Mouse (Mus musculus): ENCODE data around the gene Nfkbia.

Gene Nfkbia

GRCm38 (mm10) chr12:55492184-55492898, at the start of gene Nfkbia:
TSS of gene Nfkbia (minus strand) at chr12:55492647.
- peak; percentile 97 for DNase-seq (ENCODE audit: low spot score)

GRCm38 (mm10) chr12:55539157-55539556, 46.7 kb upstream of the Nfkbia start:
- DNase-seq (ENCODE audit: low spot score): no peak

GRCm38 (mm10) chr12:55538328-55538971, 46.0 kb upstream of the Nfkbia start:
- no peak for DNase-seq (ENCODE audit: low spot score)

- no peak for DNase-seq (ENCODE audit: low spot score)
Measured at GRCm38 (mm10) chr12:55537742-55538141, 45.3 kb upstream of the Nfkbia start.

GRCm38 (mm10) chr12:55536537-55537135, 44.2 kb upstream of the Nfkbia start:
- peak; percentile 50 for DNase-seq (ENCODE audit: low spot score)

- no peak for DNase-seq (ENCODE audit: low spot score)
Measured at GRCm38 (mm10) chr12:55526983-55527752, 34.7 kb upstream of the Nfkbia start.

- DNase-seq (ENCODE audit: low spot score): peak; percentile 78
Measured at GRCm38 (mm10) chr12:55518061-55518738, 25.8 kb upstream of the Nfkbia start.

- no peak for DNase-seq (ENCODE audit: low spot score)
Measured at GRCm38 (mm10) chr12:55508817-55509216, 16.4 kb upstream of the Nfkbia start.

GRCm38 (mm10) chr12:55507332-55507935, 15.0 kb upstream of the Nfkbia start:
- no peak for DNase-seq (ENCODE audit: low spot score)

GRCm38 (mm10) chr12:55506029-55506330, 13.5 kb upstream of the Nfkbia start:
- peak; percentile 82 for DNase-seq (ENCODE audit: low spot score)

GRCm38 (mm10) chr12:55505314-55506028, 13.0 kb upstream of the Nfkbia start:
- DNase-seq (ENCODE audit: low spot score): no peak

GRCm38 (mm10) chr12:55499031-55499430, 6.6 kb upstream of the Nfkbia start:
- DNase-seq (ENCODE audit: low spot score): peak; percentile 86

GRCm38 (mm10) chr12:55497737-55498136, 5.3 kb upstream of the Nfkbia start:
- no peak for DNase-seq (ENCODE audit: low spot score)

- DNase-seq (ENCODE audit: low spot score): no peak
Measured at GRCm38 (mm10) chr12:55495902-55496605, 3.6 kb upstream of the Nfkbia start.

GRCm38 (mm10) chr12:55495114-55495901, 2.9 kb upstream of the Nfkbia start:
- DNase-seq (ENCODE audit: low spot score): peak; percentile 61

GRCm38 (mm10) chr12:55493381-55493780, 934 bp upstream of the Nfkbia start:
- DNase-seq (ENCODE audit: low spot score): no peak

- no peak for DNase-seq (ENCODE audit: low spot score)
Measured at GRCm38 (mm10) chr12:55492941-55493340, 494 bp upstream of the Nfkbia start.

- peak; percentile 99 for DNase-seq (ENCODE audit: low spot score)
Measured at GRCm38 (mm10) chr12:55491516-55492183, 797 bp downstream of the Nfkbia start.

Measured in testis, postnatal 10 days (tissue).